Mouse (Mus musculus) heart, adult 2 months (tissue): ENCODE results near the gene Dtnbp1.

Experiments used
- CTCF ChIP-seq: fragments of 200-600 bp; IDR thresholded peaks from 2 replicates; pipeline ENCODE4 v1.8.1; 2022; ENCODE audit warnings: antibody characterized with exemption, mild to moderate bottlenecking, moderate library complexity
- POLR2A ChIP-seq: fragments of 200-500 bp; IDR thresholded peaks from 2 replicates; pipeline ENCODE4 v1.6.1; 2011; ENCODE audit warnings: mild to moderate bottlenecking, low read depth, low read length, control low read depth; ENCODE audit not compliant: insufficient read depth

DNA sequence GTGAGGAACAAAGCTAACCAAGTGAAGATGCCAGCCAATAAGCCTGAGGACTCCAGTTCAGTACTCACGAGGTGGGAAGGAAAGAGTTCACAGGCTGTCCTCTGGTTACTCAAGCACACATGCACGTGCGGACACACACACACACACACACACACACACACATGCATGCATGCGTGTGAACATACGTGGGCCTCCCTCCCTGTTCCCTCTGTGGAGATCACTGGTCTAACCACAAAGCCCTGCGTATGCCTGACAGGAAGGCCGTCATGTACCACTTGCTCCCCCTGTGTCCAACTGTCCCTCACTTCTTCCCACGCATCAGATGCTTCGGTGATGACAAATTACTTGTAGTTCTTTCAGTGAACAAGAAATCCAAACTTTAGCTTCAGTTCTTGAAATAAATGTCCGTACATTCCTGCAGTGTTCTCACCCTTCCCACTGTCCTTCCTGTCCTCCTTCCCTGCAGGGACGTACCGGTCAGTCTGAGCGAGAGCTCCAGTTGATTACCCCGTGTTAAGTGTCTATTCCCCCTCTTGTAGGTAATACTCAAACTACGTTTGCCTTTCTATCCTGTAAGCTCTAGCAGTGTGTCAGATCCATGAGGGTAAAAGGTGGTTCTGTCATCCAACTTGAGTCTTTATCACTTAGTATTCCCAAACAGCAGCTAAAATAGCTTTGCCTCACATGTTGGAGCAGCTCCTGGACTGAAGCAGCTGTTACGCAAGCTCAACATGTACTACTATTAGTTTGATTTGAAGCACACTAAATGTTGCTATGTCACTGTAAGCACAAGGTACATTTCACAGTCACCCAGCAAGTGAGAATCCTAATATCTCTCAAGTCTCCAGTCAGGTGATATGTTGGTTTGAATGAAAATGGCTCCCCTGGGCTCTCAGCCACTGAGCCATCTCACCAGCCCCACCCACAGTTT lies 53.4 kb downstream of the Dtnbp1 start:
- no peak for TF ChIP-seq POLR2A
- no peak for TF ChIP-seq CTCF
